Mouse (Mus musculus) small intestine, adult 2 months (tissue): ENCODE measurements around the gene Bcar1.

Source experiments
- CTCF ChIP-seq: fragments of 200-500 bp; IDR thresholded peaks from 2 replicates; pipeline ENCODE4 v1.5.1; 2012; ENCODE audit warnings: low read depth, mild to moderate bottlenecking, control low read depth, inconsistent platforms, low read length, moderate library complexity, mixed read lengths; ENCODE audit not compliant: insufficient replicate concordance, insufficient read length; ENCODE audit errors: extremely low read depth
- POLR2A ChIP-seq: fragments of 200-500 bp; IDR thresholded peaks from 2 replicates; pipeline ENCODE4 v1.6.1; 2012; ENCODE audit warnings: low read depth, mild to moderate bottlenecking, control low read depth, inconsistent platforms, low read length, moderate library complexity

- no peak for TF ChIP-seq CTCF
- no peak for TF ChIP-seq POLR2A
These were observed 46.0 kb downstream of the Bcar1 start for GRCm38 (mm10) chr8:111697655-111698054.
